Mouse (Mus musculus) kidney, adult 10 weeks (tissue): ENCODE results near the gene 9930022D16Rik. TPM values are rescaled to one million over a fixed set of nuclear protein-coding genes. Genes with fewer than 3 reads are reported as not detected.

Source experiments
- polyA plus RNA-seq: library from polyadenylated mRNA; stranded (reverse); fragments of 350-450 nt; fragmentation: Illumina TruSeq; extraction: RNeasy Lipid Tissue Mini Kit (QIAGEN cat#74804); gene quantifications from one replicate; pipeline ENCODE4 v1.2.3, GENCODE M21; 2014; ENCODE audit warnings: low read depth, low replicate concordance

9930022D16Rik gene
- not detected for polyA plus RNA-seq

GRCm38 (mm10) chr11:109413617-109414016 is at the start of gene 9930022D16Rik:
Gene 9930022D16Rik, plus strand, starts transcription at chr11:109413917.

GRCm38 (mm10) chr11:109425392-109426271 is 11.9 kb downstream of the 9930022D16Rik start, which contains the start of gene Amz2:
Gene Amz2, plus strand, starts transcription at chr11:109425946.

Other genes starting within 250 kb of the 9930022D16Rik start
- 1.1 TPM for gene Rgs9, start 115.8 kb upstream of the 9930022D16Rik start, polyA plus RNA-seq
- 45.8 TPM for gene Gna13, start 51.1 kb upstream of the 9930022D16Rik start, polyA plus RNA-seq
- gene Amz2, start 12.0 kb downstream of the 9930022D16Rik start, polyA plus RNA-seq: 42.8 TPM
- 18.5 TPM for gene Arsg, start 59.5 kb downstream of the 9930022D16Rik start, polyA plus RNA-seq
- 10.7 TPM for gene Slc16a6, start 59.7 kb downstream of the 9930022D16Rik start, polyA plus RNA-seq
- gene Wipi1, start 198.1 kb downstream of the 9930022D16Rik start, polyA plus RNA-seq: 31.2 TPM
- gene Prkar1a, start 235.5 kb downstream of the 9930022D16Rik start, polyA plus RNA-seq: 236 TPM